Mouse (Mus musculus) heart, adult 2 months (tissue): ENCODE data around the gene Dennd2c. TPM values are rescaled to one million over a fixed set of nuclear protein-coding genes. Genes with fewer than 3 reads are reported as not detected.
"Not testable (repeated sequence)": the region's sequence is repeated elsewhere in the genome, so short reads cannot be mapped to it uniquely, and the experiment has no call there.

Experiments
- DNase-seq, 2 experiments: peaks; one replicate each; pipeline ENCODE4 v3.0.0; 2021
- H3K27ac ChIP-seq: fragments of 200-600 bp; 2 replicates; pipeline ENCODE4 v1.8.1; 2022
- H3K27me3 ChIP-seq: fragments of 200-500 bp; 2 replicates; pipeline ENCODE4 v1.6.1; 2012; ENCODE audit warnings: mild to moderate bottlenecking, low read length, inconsistent platforms, mixed read lengths; ENCODE audit not compliant: control insufficient read depth, insufficient read depth
- H3K36me3 ChIP-seq: fragments of 200-500 bp; 2 replicates; pipeline ENCODE4 v1.6.1; 2012; ENCODE audit warnings: low read length, inconsistent platforms; ENCODE audit not compliant: control insufficient read depth, insufficient read depth
- H3K4me1 ChIP-seq: fragments of 200-500 bp; 2 replicates; pipeline ENCODE4 v1.6.1; 2011; ENCODE audit warnings: low read length; ENCODE audit not compliant: control insufficient read depth, insufficient read depth
- H3K4me3 ChIP-seq: fragments of 200-600 bp; 2 replicates; pipeline ENCODE4 v1.8.1; 2022
- H3K79me2 ChIP-seq: fragments of 200-500 bp; replicated peaks from 2 replicates; pipeline ENCODE4 v1.6.1; 2012; ENCODE audit warnings: mild to moderate bottlenecking, inconsistent platforms, low read length, moderate library complexity, mixed read lengths; ENCODE audit not compliant: control insufficient read depth, insufficient read depth
- H3K9ac ChIP-seq: fragments of 200-500 bp; 2 replicates; pipeline ENCODE4 v1.6.1; 2012; ENCODE audit warnings: low read depth, mild to moderate bottlenecking, control low read depth, inconsistent platforms, low read length, mixed read lengths
- CTCF ChIP-seq: fragments of 200-600 bp; IDR thresholded peaks from 2 replicates; pipeline ENCODE4 v1.8.1; 2022; ENCODE audit warnings: antibody characterized with exemption, mild to moderate bottlenecking, moderate library complexity
- EP300 ChIP-seq: fragments of 200-500 bp; IDR thresholded peaks from 2 replicates; pipeline ENCODE4 v1.6.1; 2011; ENCODE audit warnings: low read depth, low read length, control low read depth; ENCODE audit not compliant: insufficient read depth
- POLR2A ChIP-seq: fragments of 200-500 bp; IDR thresholded peaks from 2 replicates; pipeline ENCODE4 v1.6.1; 2011; ENCODE audit warnings: mild to moderate bottlenecking, low read depth, low read length, control low read depth; ENCODE audit not compliant: insufficient read depth
- WGBS: fragments of 180-500 bp; shearing (Covaris S2); methylation state at CpG from one replicate; pipeline ENCODE4 v1.1.7; 2018; 5-methylcytosine and 5-hydroxymethylcytosine counted together
- intact Hi-C: fragments of 180-260 bp; cut with DNase I; formaldehyde crosslinking; loops from one replicate; pipeline ENCODE4 v1.15.1; 2025
- polyA plus RNA-seq: library from polyadenylated mRNA; depleted of rRNA; stranded (reverse); fragments of >200 nt; gene quantifications from 2 replicates; pipeline ENCODE4 v1.2.3, GENCODE M21; 2012
- total RNA-seq, 2 experiments: library from RNA; stranded (reverse); gene quantifications; 2 replicates each; pipeline ENCODE4 v1.2.3; 2021

The Dennd2c gene
- total and polyA plus RNA-seq, 3 experiments: 0.61 to 1.8 (median 1.5) TPM

GRCm38 (mm10) chr3:103179527-103179926 lies 77.1 kb downstream of the Dennd2c start:
- Histone ChIP-seq H3K4me3 (no peak overlapping the region), H3K79me2 (no peaks in the 10 kb centered on the region), H3K27me3 (no peaks in the 10 kb centered on the region), H3K4me1 (no peaks in the 10 kb centered on the region), H3K27ac (no peak overlapping the region), H3K9ac (no peak overlapping the region), H3K36me3 (peaks cover 7% of the 10 kb centered on the region)
- intact Hi-C loops: no loop called here
- TF ChIP-seq EP300 (no peak), POLR2A (no peak), CTCF (no peak)
- WGBS: 85% methylated on average over 9 of the region's 9 CpGs
- no peak for DNase-seq

- intact Hi-C loops: loop anchor here (5.0 kb wide), 1 partner anchor 201 kb away; no protein-coding TSS in a partner anchor
- H3K4me1 ChIP-seq: no peaks in the 10 kb centered on the region
- H3K36me3 ChIP-seq: peaks cover 5% of the 10 kb centered on the region
- no peak overlapping the region for H3K27ac ChIP-seq
- no peak for DNase-seq
- H3K79me2 ChIP-seq: no peaks in the 10 kb centered on the region
- WGBS: 39% methylated on average over 4 of the region's 4 CpGs
- no peak overlapping the region for H3K9ac ChIP-seq
- H3K27me3 ChIP-seq: no peaks in the 10 kb centered on the region
- H3K4me3 ChIP-seq: no peak overlapping the region
- TF ChIP-seq CTCF (peak; percentile 17; the same call in 1 of the 2 replicates), EP300 (no peak)
These were observed 78.8 kb downstream of the Dennd2c start for GRCm38 (mm10) chr3:103181171-103181570.

GRCm38 (mm10) chr3:103182821-103183220 lies 80.4 kb downstream of the Dennd2c start:
- no peak for TF ChIP-seq CTCF
- TF ChIP-seq EP300: no peak
- TF ChIP-seq POLR2A: no peak
- Histone ChIP-seq H3K36me3 (peaks cover 2% of the 10 kb centered on the region; the same call in 1 of the 2 replicates), H3K79me2 (no peaks in the 10 kb centered on the region), H3K9ac (no peak overlapping the region), H3K27ac (no peak overlapping the region), H3K4me3 (no peak overlapping the region), H3K27me3 (no peaks in the 10 kb centered on the region), H3K4me1 (no peaks in the 10 kb centered on the region)
- DNase-seq: no peak
- WGBS: 80% methylated on average over 14 of the region's 14 CpGs
- intact Hi-C loops: loop anchor here (5.0 kb wide), 1 partner anchor 199 kb away; no protein-coding TSS in a partner anchor

GRCm38 (mm10) chr3:103184467-103184866 lies 82.1 kb downstream of the Dennd2c start:
- H3K36me3 ChIP-seq, DNase-seq, H3K4me3 ChIP-seq, H3K27ac ChIP-seq, H3K27me3 ChIP-seq, H3K4me1 ChIP-seq, H3K79me2 ChIP-seq, H3K9ac ChIP-seq: not testable (repeated sequence)
- intact Hi-C loops: loop anchor here (5.0 kb wide), 1 partner anchor 198 kb away; no protein-coding TSS in a partner anchor
- peak; percentile 55 for TF ChIP-seq CTCF

- H3K4me3 ChIP-seq: no peak overlapping the region
- intact Hi-C loops: no loop called here
These were observed 86.0 kb downstream of the Dennd2c start for GRCm38 (mm10) chr3:103188451-103188850.

GRCm38 (mm10) chr3:103188856-103189255 lies 86.5 kb downstream of the Dennd2c start:
- no peak for DNase-seq
- no peak overlapping the region for H3K9ac ChIP-seq
- no peak for TF ChIP-seq POLR2A
- no peak for TF ChIP-seq CTCF
- TF ChIP-seq EP300: no peak
- H3K36me3 ChIP-seq: no peaks in the 10 kb centered on the region
- H3K27me3 ChIP-seq: no peaks in the 10 kb centered on the region
- H3K4me1 ChIP-seq: no peaks in the 10 kb centered on the region
- intact Hi-C loops: no loop called here
- H3K79me2 ChIP-seq: no peaks in the 10 kb centered on the region
- WGBS: 95% methylated on average over 2 of the region's 2 CpGs
- no peak overlapping the region for H3K27ac ChIP-seq
- no peak overlapping the region for H3K4me3 ChIP-seq

More at GRCm38 (mm10) chr3:103188451-103188850, 86.0 kb downstream of the Dennd2c start:
- DNase-seq: no peak
- Histone ChIP-seq H3K4me1 (no peaks in the 10 kb centered on the region), H3K27me3 (no peaks in the 10 kb centered on the region), H3K27ac (no peak overlapping the region), H3K9ac (no peak overlapping the region), H3K79me2 (no peaks in the 10 kb centered on the region), H3K36me3 (no peaks in the 10 kb centered on the region)
- 64% methylated on average over 5 of the region's 5 CpGs for WGBS
- TF ChIP-seq POLR2A: no peak
- no peak for TF ChIP-seq CTCF
- TF ChIP-seq EP300: no peak
